10 mouse cellular contexts compared by ENCODE assay signal in genomic region chr12:4864338-4864690, GRCm38 (mm10). TPM values are rescaled to one million over a fixed set of nuclear protein-coding genes. Genes with fewer than 3 reads are reported as not detected.
DNase-seq lines count a peak whose midpoint lies in the region; ATAC-seq and TF ChIP-seq lines count a peak whose summit lies in the region.
"Had no signal": no experiment of that assay in that cellular context is flagged by ENCODE, and none has a peak within 500 bp of the region (broad histone marks: within the 10 kb centered on the region; RNA-seq: fewer than 3 reads in every experiment).

No protein-coding gene starts in this region.

- DNase-seq in frontal cortex, postnatal 36 days (ENCODE audit: low spot score in 2 of 2) = peak; percentile 50 to 52
- DNase-seq in frontal cortex, postnatal 25 days (ENCODE audit: low spot score in 2 of 2) = no peak
- peak; percentile 30 to 55 for DNase-seq in layer of hippocampus, adult 18-20 months (ENCODE audit: low spot score in 2 of 2)
- no peak for DNase-seq in layer of hippocampus, adult 9-10 months (ENCODE audit: low spot score)
- peak; percentile 25 for DNase-seq in MN1 (ENCODE audit: low spot score)
- DNase-seq in gastrocnemius, adult 18-20 months (ENCODE audit: low spot score) = no peak
- no peak for DNase-seq in gastrocnemius, adult 2 months
- DNase-seq: gastrocnemius, postnatal 25 days had no signal

- peak overlapping the region; percentile 19; the same call in 1 of the 2 replicates for H3K9ac ChIP-seq in hindbrain, embryonic 13.5 days

- H3K27ac ChIP-seq in hindbrain, embryonic 13.5 days = 0 out of 2 replicates have a peak overlapping the region, but pooled peaks have one; percentile 8
- no peak overlapping the region for H3K27ac ChIP-seq in gastrocnemius, adult 2 months

- no peaks in the 10 kb centered on the region for H3K36me3 ChIP-seq in hindbrain, embryonic 13.5 days

- 71% methylated on average over 4 of the region's 4 CpGs for WGBS in hindbrain, embryonic 13.5 days

- H3K27me3 ChIP-seq in hindbrain, embryonic 13.5 days = no peaks in the 10 kb centered on the region

- no peaks in the 10 kb centered on the region for H3K9me3 ChIP-seq in hindbrain, embryonic 13.5 days

- intact Hi-C loops in gastrocnemius, adult 2 months (cut with DNase I) = no loop called here

- 0 out of 2 replicates have a peak, but pooled peaks have one; percentile 21 for ATAC-seq in hindbrain, embryonic 13.5 days (ENCODE audit: low FRiP score)

- TF ChIP-seq CTCF in gastrocnemius, adult 2 months (IDR thresholded peaks at IDR 0.05) = no peak

- H3K4me2 ChIP-seq in hindbrain, embryonic 13.5 days = no peak overlapping the region

- peaks cover 16% of the 10 kb centered on the region for H3K4me1 ChIP-seq in hindbrain, embryonic 13.5 days (replicated peaks)

- H3K4me3 ChIP-seq in hindbrain, embryonic 13.5 days = no peak overlapping the region
- H3K4me3 ChIP-seq in gastrocnemius, adult 2 months = no peak overlapping the region
- H3K4me3 ChIP-seq: myocyte had no signal

RNA-seq across cellular contexts. Expression of gene Mfsd2b, which starts 9.8 kb away (rescaled TPM):
- under 1 TPM; 0.36 to 0.59 TPM for total RNA-seq in layer of hippocampus, adult 18-20 months (2021)
- 2.6 and 2.8 TPM in 2 replicates for polyA plus RNA-seq in hindbrain, embryonic 13.5 days (2015; fragmentation: Nextera tagmentation; extraction: Ambion mirVana)
- total RNA-seq in gastrocnemius, adult 18-20 months (2021) = under 1 TPM; 0.66 TPM
- total RNA-seq in gastrocnemius, adult 2 months (2021) = under 1 TPM; 0.33 to 0.46 TPM

RNA-seq across cellular contexts. Expression of gene Wdcp, which starts 21.2 kb away (rescaled TPM):
- 10 to 100 TPM; 13.0 to 14.8 TPM for total RNA-seq in layer of hippocampus, adult 18-20 months (2021)
- polyA plus RNA-seq in hindbrain, embryonic 13.5 days (2015; fragmentation: Nextera tagmentation; extraction: Ambion mirVana) = 15.5 and 16.8 TPM in 2 replicates
- total RNA-seq in gastrocnemius, adult 18-20 months (2021) = 1 to 10 TPM; 5.6 to 6.2 TPM
- 1 to 10 TPM; 5.5 to 7.6 TPM for total RNA-seq in gastrocnemius, adult 2 months (2021)

RNA-seq across cellular contexts. Expression of gene Fkbp1b, which starts 22.9 kb away (rescaled TPM):
- total RNA-seq in layer of hippocampus, adult 18-20 months (2021) = 10 to 100 TPM; 43.3 to 56.1 TPM
- 38.3 and 38.8 TPM in 2 replicates for polyA plus RNA-seq in hindbrain, embryonic 13.5 days (2015; fragmentation: Nextera tagmentation; extraction: Ambion mirVana)
- 1 to 10 TPM in 1 of 2 experiments, under 1 TPM in 1; 0.39 to 1.1 TPM for total RNA-seq in gastrocnemius, adult 18-20 months (2021)
- total RNA-seq in gastrocnemius, adult 2 months (2021) = under 1 TPM; 0.64 to 0.84 TPM

RNA-seq across cellular contexts. Expression of gene Ubxn2a, which starts 43.2 kb away (rescaled TPM):
- total RNA-seq in layer of hippocampus, adult 18-20 months (2021) = 10 to 100 TPM; 51.1 to 52.9 TPM
- 41.4 and 42.7 TPM in 2 replicates for polyA plus RNA-seq in hindbrain, embryonic 13.5 days (2015; fragmentation: Nextera tagmentation; extraction: Ambion mirVana)
- 100 to 1,000 TPM; 141 to 142 TPM for total RNA-seq in gastrocnemius, adult 18-20 months (2021)
- total RNA-seq in gastrocnemius, adult 2 months (2021) = 100 to 1,000 TPM; 128 to 133 TPM

RNA-seq across cellular contexts. Expression of gene Sf3b6, which starts 47.0 kb away (rescaled TPM):
- 10 to 100 TPM; 68.4 to 76.9 TPM for total RNA-seq in layer of hippocampus, adult 18-20 months (2021)
- 273 and 274 TPM in 2 replicates for polyA plus RNA-seq in hindbrain, embryonic 13.5 days (2015; fragmentation: Nextera tagmentation; extraction: Ambion mirVana)
- 10 to 100 TPM; 32.5 to 35.7 TPM for total RNA-seq in gastrocnemius, adult 18-20 months (2021)
- 10 to 100 TPM; 24.0 to 37.0 TPM for total RNA-seq in gastrocnemius, adult 2 months (2021)

Comparison
In these comparisons a context has a peak if more than half of its experiments do, and no peak if none do; other contexts are left out.
1. DNase-seq: peak in frontal cortex, postnatal 36 days (2 of 2), layer of hippocampus, adult 18-20 months (2 of 2) and MN1 (single experiment); none in frontal cortex, postnatal 25 days (0 of 2), layer of hippocampus, adult 9-10 months (single experiment), gastrocnemius, adult 18-20 months (single experiment) and gastrocnemius, adult 2 months (single experiment).
2. RNA of gene Fkbp1b, which starts 22.9 kb away (total RNA-seq): 43.3 to 56.1 TPM in layer of hippocampus, adult 18-20 months; 0.39 to 1.1 TPM in gastrocnemius, adult 18-20 months and 0.64 to 0.84 TPM in gastrocnemius, adult 2 months; every median in the first group is over 10 times any median in the second.